Mouse (Mus musculus): ENCODE measurements around the gene Acbd4. TPM values are rescaled to one million over a fixed set of nuclear protein-coding genes. Genes with fewer than 3 reads are reported as not detected.

Acbd4 gene
- total and polyA plus RNA-seq, 3 experiments = 11.9 to 32.7 (median 22.1) TPM

DNA sequence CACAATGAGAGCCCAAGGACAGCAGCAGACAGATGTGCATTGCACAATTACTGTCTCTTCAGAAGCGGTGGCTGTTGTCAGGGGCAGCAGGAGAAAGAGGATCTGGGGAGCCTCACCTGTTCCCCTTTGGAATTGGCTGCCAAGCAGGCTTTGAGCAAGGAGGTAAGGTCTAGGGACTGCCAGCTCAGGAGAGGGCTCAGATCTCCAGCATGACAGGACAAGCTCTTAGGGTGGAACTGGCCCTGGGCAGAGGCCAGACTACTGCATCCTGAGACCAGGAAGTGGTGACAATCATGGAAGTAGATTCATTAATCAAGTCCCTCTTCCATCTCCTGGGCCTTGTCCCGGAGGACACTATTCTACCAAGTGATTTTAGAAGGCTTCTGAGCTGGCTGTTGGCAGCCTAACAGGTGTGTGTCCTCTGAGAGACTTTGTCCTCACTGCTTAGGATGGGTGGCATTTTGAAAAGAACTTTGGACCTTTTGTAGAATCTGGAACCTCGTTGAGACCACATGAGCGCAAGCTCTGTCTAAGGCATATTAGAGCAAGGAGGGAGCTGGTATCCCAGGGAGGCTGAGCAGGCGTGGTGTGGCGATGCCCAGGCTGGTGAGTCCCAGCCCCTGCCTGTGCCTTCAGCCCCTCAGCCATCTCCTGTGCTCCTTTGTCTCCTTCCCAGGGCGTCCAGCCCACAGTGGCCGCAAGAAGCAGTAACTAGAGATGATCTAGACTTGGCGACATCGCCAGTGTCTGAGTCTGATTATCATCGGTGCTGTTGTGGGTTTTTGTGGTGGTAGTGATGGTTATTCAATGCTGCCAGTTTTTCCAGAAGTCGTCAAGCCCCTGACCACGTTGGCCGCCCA, 35.1 kb upstream of the Acbd4 start:
- TF ChIP-seq TAL1 (conservative IDR thresholded peaks at IDR 0.05; ENCODE audit: low read depth, low read length) (no peak), GATA2 (IDR thresholded peaks at IDR 0.05; ENCODE audit: borderline replicate concordance, low read depth, low read length) (no peak), CTCF (IDR thresholded peaks at IDR 0.05; ENCODE audit: low read depth, low read length) (no peak), GATA1 (IDR thresholded peaks at IDR 0.05; ENCODE audit: borderline replicate concordance, low read length) (no peak), POLR2AphosphoS5 (IDR thresholded peaks at IDR 0.05; ENCODE audit: insufficient replicate concordance, low read depth, low read length) (no peak)
- Histone ChIP-seq H3K4me3 (ENCODE audit: low read depth, low read length) (no peak overlapping the region), H3K36me3 (replicated peaks) (peaks cover 96% of the 10 kb centered on the region), H3K27me3 (ENCODE audit: insufficient read depth, low read length) (no peaks in the 10 kb centered on the region; the same call in 1 of the 2 replicates), H3K9me3 (replicated peaks) (no peaks in the 10 kb centered on the region), H3K4me1 (ENCODE audit: insufficient read depth, low read depth, low read length) (no peaks in the 10 kb centered on the region)
- ATAC-seq (ENCODE audit: extremely low read depth, insufficient number of reproducible peaks, low FRiP score, poor library complexity, severe bottlenecking) = no peak
- DNase-seq (ENCODE audit: low spot score) = no peak

DNA sequence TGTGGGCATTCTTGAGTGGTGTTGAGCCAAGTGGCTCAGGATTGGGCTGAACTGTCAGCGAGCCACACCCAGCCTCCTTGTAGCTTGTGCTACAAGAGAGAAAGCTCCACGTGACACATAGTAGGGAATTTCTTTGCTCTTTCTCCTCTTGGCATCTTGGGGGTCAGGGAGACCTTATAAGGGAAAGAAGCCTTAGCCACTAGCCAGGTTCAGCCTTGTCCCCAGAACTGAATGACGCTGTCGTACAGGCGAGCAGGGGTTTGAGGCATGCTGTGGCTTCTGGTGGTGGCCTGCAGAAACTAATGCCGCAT, 34.5 kb upstream of the Acbd4 start:
- DNase-seq (ENCODE audit: low spot score) = no peak
- ATAC-seq (ENCODE audit: extremely low read depth, insufficient number of reproducible peaks, low FRiP score, poor library complexity, severe bottlenecking) = no peak
- H3K9me3 ChIP-seq (replicated peaks) = no peaks in the 10 kb centered on the region
- peaks cover 94% of the 10 kb centered on the region for H3K36me3 ChIP-seq (replicated peaks)
- TF ChIP-seq TAL1 (conservative IDR thresholded peaks at IDR 0.05; ENCODE audit: low read depth, low read length) (no peak), GATA1 (IDR thresholded peaks at IDR 0.05; ENCODE audit: borderline replicate concordance, low read length) (no peak), CTCF (IDR thresholded peaks at IDR 0.05; ENCODE audit: low read depth, low read length) (no peak), GATA2 (IDR thresholded peaks at IDR 0.05; ENCODE audit: borderline replicate concordance, low read depth, low read length) (no peak)
- no peak overlapping the region for H3K4me3 ChIP-seq (ENCODE audit: low read depth, low read length)
- H3K27me3 ChIP-seq (ENCODE audit: insufficient read depth, low read length) = no peaks in the 10 kb centered on the region; the same call in 1 of the 2 replicates
- no peaks in the 10 kb centered on the region for H3K4me1 ChIP-seq (ENCODE audit: insufficient read depth, low read depth, low read length)

DNA sequence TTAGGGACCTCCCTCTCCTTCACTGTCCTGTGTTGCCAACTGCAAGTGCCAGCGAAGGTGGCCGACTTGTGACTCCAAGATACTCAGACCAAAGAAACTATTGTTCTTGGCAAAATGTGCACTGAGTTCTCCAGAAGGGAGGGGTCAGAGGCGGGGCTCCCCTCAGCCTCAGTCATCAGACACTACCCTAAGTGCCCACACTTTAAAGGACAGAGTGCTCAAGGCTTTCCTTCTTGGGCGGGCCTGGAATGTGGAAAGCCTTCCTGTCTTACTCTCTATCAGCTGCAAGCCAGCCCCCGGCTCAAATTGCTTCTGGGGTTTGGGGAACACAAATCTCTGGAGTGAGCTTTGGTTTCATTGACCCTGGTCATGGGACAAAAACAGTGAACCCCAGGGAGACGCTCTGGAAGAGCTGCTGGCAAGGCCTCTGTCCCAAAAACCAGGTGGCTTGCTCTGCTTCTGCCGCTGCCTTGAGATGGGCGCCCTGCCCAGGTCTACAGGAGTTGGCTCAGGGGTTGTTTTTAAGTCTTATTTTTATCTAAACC, 34.0 kb upstream of the Acbd4 start:
- Histone ChIP-seq H3K9me3 (replicated peaks) (no peaks in the 10 kb centered on the region), H3K27me3 (ENCODE audit: insufficient read depth, low read length) (no peaks in the 10 kb centered on the region; the same call in 1 of the 2 replicates), H3K36me3 (replicated peaks) (peaks cover 90% of the 10 kb centered on the region), H3K4me3 (ENCODE audit: low read depth, low read length) (no peak overlapping the region), H3K4me1 (ENCODE audit: insufficient read depth, low read depth, low read length) (no peaks in the 10 kb centered on the region)
- ATAC-seq (ENCODE audit: extremely low read depth, insufficient number of reproducible peaks, low FRiP score, poor library complexity, severe bottlenecking) (no peak), DNase-seq (ENCODE audit: low spot score) (no peak)
- TF ChIP-seq CTCF (IDR thresholded peaks at IDR 0.05; ENCODE audit: low read depth, low read length) (no peak), GATA1 (IDR thresholded peaks at IDR 0.05; ENCODE audit: borderline replicate concordance, low read length) (no peak), GATA2 (IDR thresholded peaks at IDR 0.05; ENCODE audit: borderline replicate concordance, low read depth, low read length) (no peak), TAL1 (conservative IDR thresholded peaks at IDR 0.05; ENCODE audit: low read depth, low read length) (no peak), POLR2AphosphoS5 (IDR thresholded peaks at IDR 0.05; ENCODE audit: insufficient replicate concordance, low read depth, low read length) (no peak)

- peaks cover 85% of the 10 kb centered on the region for H3K36me3 ChIP-seq (replicated peaks)
- ATAC-seq (ENCODE audit: extremely low read depth, insufficient number of reproducible peaks, low FRiP score, poor library complexity, severe bottlenecking) (no peak), DNase-seq (ENCODE audit: low spot score) (no peak)
Measured at GRCm38 (mm10) chr11:103068272-103068671, 33.2 kb upstream of the Acbd4 start.

GRCm38 (mm10) chr11:103068884-103069283, 32.6 kb upstream of the Acbd4 start:
- no peaks in the 10 kb centered on the region for H3K9me3 ChIP-seq (replicated peaks)
- no peak overlapping the region for H3K4me3 ChIP-seq (ENCODE audit: low read depth, low read length)
- DNase-seq (ENCODE audit: low spot score) (no peak), ATAC-seq (ENCODE audit: extremely low read depth, insufficient number of reproducible peaks, low FRiP score, poor library complexity, severe bottlenecking) (no peak)
- H3K36me3 ChIP-seq (replicated peaks) = peaks cover 79% of the 10 kb centered on the region
- peaks cover 4% of the 10 kb centered on the region; the same call in 1 of the 2 replicates for H3K27me3 ChIP-seq (ENCODE audit: insufficient read depth, low read length)
- TF ChIP-seq GATA1 (IDR thresholded peaks at IDR 0.05; ENCODE audit: borderline replicate concordance, low read length) (no peak), TAL1 (conservative IDR thresholded peaks at IDR 0.05; ENCODE audit: low read depth, low read length) (no peak), POLR2AphosphoS5 (IDR thresholded peaks at IDR 0.05; ENCODE audit: insufficient replicate concordance, low read depth, low read length) (no peak), CTCF (IDR thresholded peaks at IDR 0.05; ENCODE audit: low read depth, low read length) (no peak), GATA2 (IDR thresholded peaks at IDR 0.05; ENCODE audit: borderline replicate concordance, low read depth, low read length) (no peak)
- no peaks in the 10 kb centered on the region for H3K4me1 ChIP-seq (ENCODE audit: insufficient read depth, low read depth, low read length)

More at GRCm38 (mm10) chr11:103068272-103068671, 33.2 kb upstream of the Acbd4 start:
- H3K27me3 ChIP-seq (ENCODE audit: insufficient read depth, low read length) = no peaks in the 10 kb centered on the region; the same call in 1 of the 2 replicates
- H3K4me3 ChIP-seq (ENCODE audit: low read depth, low read length) = no peak overlapping the region
- no peak for TF ChIP-seq GATA1 (IDR thresholded peaks at IDR 0.05; ENCODE audit: borderline replicate concordance, low read length)
- TF ChIP-seq TAL1 (conservative IDR thresholded peaks at IDR 0.05; ENCODE audit: low read depth, low read length) = no peak
- TF ChIP-seq POLR2AphosphoS5 (IDR thresholded peaks at IDR 0.05; ENCODE audit: insufficient replicate concordance, low read depth, low read length) = no peak
- TF ChIP-seq GATA2 (IDR thresholded peaks at IDR 0.05; ENCODE audit: borderline replicate concordance, low read depth, low read length) = no peak
- no peak for TF ChIP-seq CTCF (IDR thresholded peaks at IDR 0.05; ENCODE audit: low read depth, low read length)
- no peaks in the 10 kb centered on the region for H3K4me1 ChIP-seq (ENCODE audit: insufficient read depth, low read depth, low read length)
- H3K9me3 ChIP-seq (replicated peaks) = no peaks in the 10 kb centered on the region

DNA sequence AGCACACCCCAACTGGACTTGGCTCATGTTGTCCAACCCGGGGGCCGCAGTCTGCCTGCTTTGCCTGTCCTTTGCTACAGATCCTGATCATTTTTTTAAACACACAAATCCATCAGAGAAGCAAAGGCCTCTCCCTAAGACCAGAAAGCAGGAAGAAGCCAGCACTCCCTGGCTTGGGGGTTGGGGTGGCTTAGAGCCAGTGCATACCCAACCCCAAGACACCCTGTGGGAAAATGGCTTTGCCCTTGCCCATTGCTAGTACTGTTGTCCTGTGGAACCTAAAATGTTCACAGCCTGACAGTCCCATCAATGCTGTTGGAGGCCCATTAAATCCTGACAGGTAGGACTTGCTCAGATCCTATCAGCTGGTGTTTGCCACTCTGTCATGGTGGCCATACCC, 31.8 kb upstream of the Acbd4 start:
- peaks cover 9% of the 10 kb centered on the region; the same call in 1 of the 2 replicates for H3K27me3 ChIP-seq (ENCODE audit: insufficient read depth, low read length)
- no peaks in the 10 kb centered on the region for H3K4me1 ChIP-seq (ENCODE audit: insufficient read depth, low read depth, low read length)
- DNase-seq (ENCODE audit: low spot score) (no peak), ATAC-seq (ENCODE audit: extremely low read depth, insufficient number of reproducible peaks, low FRiP score, poor library complexity, severe bottlenecking) (no peak)
- TF ChIP-seq GATA2 (IDR thresholded peaks at IDR 0.05; ENCODE audit: borderline replicate concordance, low read depth, low read length) (no peak), GATA1 (IDR thresholded peaks at IDR 0.05; ENCODE audit: borderline replicate concordance, low read length) (no peak), TAL1 (conservative IDR thresholded peaks at IDR 0.05; ENCODE audit: low read depth, low read length) (no peak), POLR2AphosphoS5 (IDR thresholded peaks at IDR 0.05; ENCODE audit: insufficient replicate concordance, low read depth, low read length) (no peak), CTCF (IDR thresholded peaks at IDR 0.05; ENCODE audit: low read depth, low read length) (no peak)
- no peaks in the 10 kb centered on the region for H3K9me3 ChIP-seq (replicated peaks)
- H3K4me3 ChIP-seq (ENCODE audit: low read depth, low read length) = no peak overlapping the region
- H3K36me3 ChIP-seq (replicated peaks) = peaks cover 70% of the 10 kb centered on the region
